Mouse (Mus musculus) liver, embryonic 12.5 days (tissue): ENCODE data around the gene Mtmr12. TPM values are rescaled to one million over a fixed set of nuclear protein-coding genes. Genes with fewer than 3 reads are reported as not detected.

Source experiments
- ATAC-seq: fragments of 200-750 bp; cut with Nextera tagmentation; 2 replicates; pipeline ENCODE4 v1.8.0; 2017; ENCODE audit warnings: moderate number of reproducible peaks, mild to moderate bottlenecking, moderate library complexity
- H3K27ac ChIP-seq: fragments of 300-500 bp; sonication (generic); 2 replicates; pipeline ENCODE4 v1.5.1; 2016; ENCODE audit warnings: mild to moderate bottlenecking
- H3K27me3 ChIP-seq: fragments of 300-500 bp; sonication (generic); replicated peaks from 2 replicates; pipeline ENCODE4 v1.6.1; 2016; ENCODE audit warnings: mild to moderate bottlenecking, moderate library complexity
- H3K36me3 ChIP-seq: fragments of 300-500 bp; sonication (generic); 2 replicates; pipeline ENCODE4 v1.6.1; 2016; ENCODE audit warnings: mild to moderate bottlenecking, moderate library complexity
- H3K4me1 ChIP-seq: fragments of 300-500 bp; sonication (generic); 2 replicates; pipeline ENCODE4 v1.6.1; 2016
- H3K4me2 ChIP-seq: fragments of 300-500 bp; sonication (generic); 2 replicates; pipeline ENCODE4 v1.6.1; 2016; ENCODE audit warnings: mild to moderate bottlenecking, moderate library complexity
- H3K4me3 ChIP-seq: fragments of 300-500 bp; sonication (generic); 2 replicates; pipeline ENCODE4 v1.5.1; 2016; ENCODE audit warnings: mild to moderate bottlenecking, moderate library complexity
- H3K9ac ChIP-seq: fragments of 300-500 bp; sonication (generic); 2 replicates; pipeline ENCODE4 v1.6.1; 2016; ENCODE audit warnings: mild to moderate bottlenecking, moderate library complexity
- H3K9me3 ChIP-seq: fragments of 300-500 bp; sonication (generic); replicated peaks from 2 replicates; pipeline ENCODE4 v1.6.1; 2016; ENCODE audit warnings: mild to moderate bottlenecking, moderate library complexity
- WGBS: fragments of 180-500 bp; shearing (Covaris S2); methylation state at CpG from one replicate; pipeline ENCODE4 v1.1.7; 2016; ENCODE audit not compliant: insufficient replicate concordance; 5-methylcytosine and 5-hydroxymethylcytosine counted together
- polyA plus RNA-seq: library from polyadenylated mRNA; unstranded; fragments of >200 nt; fragmentation: Nextera tagmentation; extraction: Ambion mirVana; gene quantifications from 2 replicates; pipeline ENCODE4 v1.2.1, GENCODE M21; 2016

Gene Mtmr12
- polyA plus RNA-seq, 1 experiment from 2014 or later: 12.3 TPM

GRCm38 (mm10) chr15:12271340-12271739 is 66.5 kb downstream of the Mtmr12 start:
- H3K9ac ChIP-seq: no peak overlapping the region
- WGBS: 56% methylated on average over 9 of the region's 9 CpGs
- no peak overlapping the region; the same call in 1 of the 2 replicates for H3K4me2 ChIP-seq
- peaks cover 23% of the 10 kb centered on the region for H3K4me1 ChIP-seq
- H3K9me3 ChIP-seq: no peaks in the 10 kb centered on the region
- peaks cover 44% of the 10 kb centered on the region for H3K36me3 ChIP-seq
- H3K27me3 ChIP-seq: no peaks in the 10 kb centered on the region
- H3K4me3 ChIP-seq: no peak overlapping the region
- no peak overlapping the region for H3K27ac ChIP-seq
- ATAC-seq: no peak

GRCm38 (mm10) chr15:12273325-12274052 is 68.7 kb downstream of the Mtmr12 start:
- Histone ChIP-seq H3K27ac (no peak overlapping the region), H3K4me3 (no peak overlapping the region), H3K4me2 (no peak overlapping the region), H3K9ac (no peak overlapping the region), H3K36me3 (peaks cover 23% of the 10 kb centered on the region), H3K4me1 (peaks cover 23% of the 10 kb centered on the region), H3K27me3 (no peaks in the 10 kb centered on the region), H3K9me3 (no peaks in the 10 kb centered on the region)
- ATAC-seq: no peak
- WGBS: 66% methylated on average over 12 of the region's 12 CpGs

- Histone ChIP-seq H3K27ac (no peak overlapping the region), H3K9me3 (no peaks in the 10 kb centered on the region), H3K4me1 (peaks cover 23% of the 10 kb centered on the region), H3K36me3 (peaks cover 16% of the 10 kb centered on the region), H3K9ac (no peak overlapping the region), H3K4me2 (no peak overlapping the region), H3K4me3 (no peak overlapping the region), H3K27me3 (no peaks in the 10 kb centered on the region)
- ATAC-seq: no peak
- WGBS: 49% methylated on average over 4 of the region's 4 CpGs
Observed at GRCm38 (mm10) chr15:12274053-12274769, 69.4 kb downstream of the Mtmr12 start.

- H3K27me3 ChIP-seq: no peaks in the 10 kb centered on the region
- peaks cover 22% of the 10 kb centered on the region for H3K4me1 ChIP-seq
- no peak overlapping the region for H3K4me2 ChIP-seq
- peaks cover 6% of the 10 kb centered on the region for H3K36me3 ChIP-seq
- no peak for ATAC-seq
- H3K27ac ChIP-seq: no peak overlapping the region
- H3K9ac ChIP-seq: no peak overlapping the region
- no peaks in the 10 kb centered on the region for H3K9me3 ChIP-seq
- no peak overlapping the region for H3K4me3 ChIP-seq
- WGBS: 53% methylated on average over 4 of the region's 4 CpGs
Observed at GRCm38 (mm10) chr15:12275091-12275623, 70.3 kb downstream of the Mtmr12 start.

GRCm38 (mm10) chr15:12279816-12280215 is 75.0 kb downstream of the Mtmr12 start:
- Histone ChIP-seq H3K27me3 (no peaks in the 10 kb centered on the region), H3K4me2 (no peak overlapping the region), H3K27ac (no peak overlapping the region), H3K9ac (no peak overlapping the region), H3K4me1 (no peaks in the 10 kb centered on the region), H3K4me3 (no peak overlapping the region), H3K9me3 (no peaks in the 10 kb centered on the region), H3K36me3 (no peaks in the 10 kb centered on the region)
- WGBS: 78% methylated on average over 1 of the region's 1 CpGs
- ATAC-seq: no peak

GRCm38 (mm10) chr15:12284794-12285534 is 80.1 kb downstream of the Mtmr12 start:
- Histone ChIP-seq H3K27ac (no peak overlapping the region), H3K27me3 (no peaks in the 10 kb centered on the region), H3K9me3 (no peaks in the 10 kb centered on the region), H3K36me3 (no peaks in the 10 kb centered on the region), H3K9ac (no peak overlapping the region), H3K4me3 (no peak overlapping the region), H3K4me1 (0 out of 2 replicates have a peak, but pooled peaks cover 6% of the 10 kb centered on the region), H3K4me2 (no peak overlapping the region)
- 68% methylated on average over 6 of the region's 6 CpGs for WGBS
- ATAC-seq: no peak

- H3K27me3 ChIP-seq: no peaks in the 10 kb centered on the region
- H3K27ac ChIP-seq: no peak overlapping the region
- H3K4me1 ChIP-seq: 0 out of 2 replicates have a peak, but pooled peaks cover 11% of the 10 kb centered on the region
- ATAC-seq: no peak
- H3K9ac ChIP-seq: no peak overlapping the region
- no peaks in the 10 kb centered on the region for H3K36me3 ChIP-seq
- no peak overlapping the region for H3K4me3 ChIP-seq
- no peak overlapping the region for H3K4me2 ChIP-seq
- WGBS: 75% methylated on average over 5 of the region's 5 CpGs
- H3K9me3 ChIP-seq: no peaks in the 10 kb centered on the region
Observed at GRCm38 (mm10) chr15:12285535-12285809, 80.6 kb downstream of the Mtmr12 start.

- Histone ChIP-seq H3K9ac (no peak overlapping the region), H3K27ac (no peak overlapping the region), H3K36me3 (no peaks in the 10 kb centered on the region), H3K4me1 (peaks cover 19% of the 10 kb centered on the region), H3K9me3 (no peaks in the 10 kb centered on the region), H3K4me2 (no peak overlapping the region; the same call in 1 of the 2 replicates), H3K27me3 (no peaks in the 10 kb centered on the region), H3K4me3 (no peak overlapping the region)
- WGBS: 32% methylated on average over 7 of the region's 7 CpGs
- peak; percentile 79 for ATAC-seq
Observed at GRCm38 (mm10) chr15:12290330-12290729, 85.5 kb downstream of the Mtmr12 start.

- H3K27me3 ChIP-seq: no peaks in the 10 kb centered on the region
- H3K4me1 ChIP-seq: peaks cover 19% of the 10 kb centered on the region
- H3K27ac ChIP-seq: no peak overlapping the region
- H3K4me3 ChIP-seq: no peak overlapping the region
- WGBS: 53% methylated on average over 2 of the region's 2 CpGs
- no peak overlapping the region for H3K4me2 ChIP-seq
- H3K9ac ChIP-seq: no peak overlapping the region
- ATAC-seq: no peak
- no peaks in the 10 kb centered on the region for H3K9me3 ChIP-seq
- no peaks in the 10 kb centered on the region for H3K36me3 ChIP-seq
Observed at GRCm38 (mm10) chr15:12291757-12292156, 86.9 kb downstream of the Mtmr12 start.

- Histone ChIP-seq H3K9ac (no peak overlapping the region), H3K4me2 (no peak overlapping the region)
- 55% methylated on average over 2 of the region's 2 CpGs for WGBS
Observed at GRCm38 (mm10) chr15:12296228-12296627, 91.4 kb downstream of the Mtmr12 start.

GRCm38 (mm10) chr15:12298231-12298737 is 93.5 kb downstream of the Mtmr12 start:
- Histone ChIP-seq H3K36me3 (no peaks in the 10 kb centered on the region), H3K4me3 (no peak overlapping the region), H3K9me3 (no peaks in the 10 kb centered on the region), H3K27ac (no peak overlapping the region), H3K4me1 (peaks cover 4% of the 10 kb centered on the region), H3K9ac (no peak overlapping the region), H3K27me3 (no peaks in the 10 kb centered on the region), H3K4me2 (no peak overlapping the region)
- ATAC-seq: no peak
- 70% methylated on average over 7 of the region's 7 CpGs for WGBS

More at GRCm38 (mm10) chr15:12296228-12296627, 91.4 kb downstream of the Mtmr12 start:
- Histone ChIP-seq H3K4me3 (no peak overlapping the region), H3K27ac (no peak overlapping the region), H3K36me3 (no peaks in the 10 kb centered on the region), H3K9me3 (no peaks in the 10 kb centered on the region), H3K4me1 (peaks cover 4% of the 10 kb centered on the region), H3K27me3 (no peaks in the 10 kb centered on the region)
- ATAC-seq: no peak

- H3K9me3 ChIP-seq: no peaks in the 10 kb centered on the region
- 42% methylated on average over 5 of the region's 6 CpGs for WGBS
- H3K9ac ChIP-seq: no peak overlapping the region
- no peak for ATAC-seq
- peaks cover 29% of the 10 kb centered on the region for H3K4me1 ChIP-seq
- no peak overlapping the region for H3K27ac ChIP-seq
- no peaks in the 10 kb centered on the region for H3K36me3 ChIP-seq
- H3K4me3 ChIP-seq: no peak overlapping the region
- no peak overlapping the region for H3K4me2 ChIP-seq
- H3K27me3 ChIP-seq: no peaks in the 10 kb centered on the region
Observed at GRCm38 (mm10) chr15:12301771-12302170, 96.9 kb downstream of the Mtmr12 start.
